Mouse (Mus musculus) kidney, adult 2 months (tissue): ENCODE data around the gene Gpsm1. TPM values are rescaled to one million over a fixed set of nuclear protein-coding genes. Genes with fewer than 3 reads are reported as not detected.

ENCODE experiments used
- DNase-seq: peaks from one replicate; pipeline ENCODE4 v3.0.0; 2021
- H3K27ac ChIP-seq: fragments of 200-500 bp; 2 replicates; pipeline ENCODE4 v1.5.1; 2012; ENCODE audit warnings: low read depth, low read length, control low read depth, inconsistent platforms; ENCODE audit not compliant: insufficient read depth
- H3K27me3 ChIP-seq: fragments of 200-500 bp; replicated peaks from 2 replicates; pipeline ENCODE4 v1.6.1; 2012; ENCODE audit warnings: mild to moderate bottlenecking, moderate library complexity, low read length, inconsistent platforms; ENCODE audit not compliant: control insufficient read depth, insufficient read depth
- H3K36me3 ChIP-seq: fragments of 200-500 bp; 2 replicates; pipeline ENCODE4 v1.6.1; 2012; ENCODE audit warnings: mild to moderate bottlenecking, moderate library complexity, low read length, inconsistent platforms; ENCODE audit not compliant: control insufficient read depth, insufficient read depth
- H3K4me1 ChIP-seq: fragments of 200-500 bp; 2 replicates; pipeline ENCODE4 v1.6.1; 2011; ENCODE audit warnings: low read length; ENCODE audit not compliant: control insufficient read depth, insufficient read depth
- H3K4me3 ChIP-seq: fragments of 200-500 bp; 2 replicates; pipeline ENCODE4 v1.5.1; 2011; ENCODE audit warnings: mild to moderate bottlenecking, low read depth, low read length, control low read depth; ENCODE audit not compliant: insufficient read depth
- CTCF ChIP-seq: fragments of 200-500 bp; conservative IDR thresholded peaks from 2 replicates; pipeline ENCODE4 v1.5.1; 2011; ENCODE audit warnings: low read depth, mild to moderate bottlenecking, control low read depth, low read length, moderate library complexity, mixed read lengths; ENCODE audit not compliant: insufficient read depth, insufficient read length
- POLR2A ChIP-seq: fragments of 200-500 bp; IDR thresholded peaks from one replicate; pipeline ENCODE4 v1.6.1; 2011; ENCODE audit warnings: low read depth, low read length, control low read depth
- WGBS: fragments of 180-500 bp; shearing (Covaris S2); methylation state at CpG from one replicate; pipeline ENCODE4 v1.1.7; 2018; 5-methylcytosine and 5-hydroxymethylcytosine counted together
- polyA plus RNA-seq: library from polyadenylated mRNA; depleted of rRNA; stranded (reverse); fragments of >200 nt; gene quantifications from 2 replicates; pipeline ENCODE4 v1.2.3, GENCODE M21; 2012

Gpsm1 gene
- polyA plus RNA-seq, 1 experiment = 9.3 TPM

DNA sequence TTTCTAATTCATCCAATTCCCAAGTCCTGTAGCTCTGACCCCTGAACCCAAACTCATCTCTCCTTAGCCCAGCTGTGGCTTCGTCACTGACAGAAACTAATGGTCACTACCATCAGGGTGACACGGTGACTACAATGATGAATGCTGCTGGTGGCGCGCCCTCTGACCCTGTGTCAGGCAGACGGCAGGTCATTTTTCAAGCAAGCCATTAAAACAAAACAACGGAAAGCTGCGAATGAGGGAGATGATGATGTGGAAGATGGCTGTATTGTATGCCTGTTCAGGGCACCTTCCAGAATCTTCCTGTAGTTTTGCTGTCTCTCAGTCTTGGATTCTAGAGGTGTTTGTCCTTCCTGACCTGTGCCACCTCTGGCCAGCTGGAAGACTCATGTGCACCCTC lies 28.9 kb upstream of the Gpsm1 start:
- Histone ChIP-seq H3K36me3 (no peaks in the 10 kb centered on the region), H3K27me3 (no peaks in the 10 kb centered on the region), H3K4me1 (no peaks in the 10 kb centered on the region), H3K4me3 (no peak overlapping the region), H3K27ac (no peak overlapping the region)
- WGBS = 47% methylated on average over 7 of the region's 7 CpGs
- TF ChIP-seq CTCF (no peak), POLR2A (no peak)
- DNase-seq = no peak

DNA sequence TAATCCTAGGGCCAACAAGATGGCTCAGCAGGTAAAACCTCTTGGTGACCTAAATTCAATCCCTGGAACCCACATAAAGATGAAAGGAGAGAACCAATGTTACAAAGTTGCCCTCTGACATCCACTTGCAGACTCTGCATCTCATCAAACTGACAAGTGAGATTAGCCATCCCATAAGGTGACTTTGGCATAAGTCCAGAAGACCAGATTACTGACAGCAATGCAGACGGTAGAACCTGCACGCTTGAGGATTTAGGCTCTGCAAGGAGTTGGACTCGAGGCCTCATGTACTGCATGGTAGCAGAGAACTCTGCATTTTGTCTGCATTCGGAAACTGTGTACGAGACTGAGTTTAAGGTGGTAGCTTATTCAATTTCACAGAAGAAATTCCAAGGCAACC lies 25.2 kb upstream of the Gpsm1 start:
- Histone ChIP-seq H3K4me1 (no peaks in the 10 kb centered on the region), H3K36me3 (no peaks in the 10 kb centered on the region), H3K27ac (no peak overlapping the region), H3K4me3 (no peak overlapping the region), H3K27me3 (no peaks in the 10 kb centered on the region)
- WGBS = 88% methylated on average over 5 of the region's 5 CpGs
- TF ChIP-seq CTCF (no peak), POLR2A (no peak)
- no peak for DNase-seq

DNA sequence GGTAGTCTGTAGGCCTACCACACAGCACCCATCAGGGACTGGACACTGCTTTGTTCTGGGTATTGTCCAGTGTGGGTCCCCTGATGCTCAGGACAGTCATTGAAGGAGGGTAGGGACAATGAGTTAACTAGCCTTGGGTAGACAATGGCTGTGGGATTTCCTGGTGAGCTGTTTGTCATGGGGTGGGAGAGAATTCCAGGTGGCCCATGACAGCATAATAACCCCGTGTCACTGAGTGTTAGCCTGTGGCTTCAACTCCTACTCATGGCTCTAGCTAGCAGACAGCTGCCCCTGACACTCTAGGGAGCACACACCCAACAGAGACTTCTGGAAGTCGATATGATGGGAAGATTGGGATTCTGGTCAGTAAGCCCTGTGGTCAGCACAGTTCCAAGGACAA lies 20.9 kb upstream of the Gpsm1 start, which contains the start of gene Ccdc187:
Ccdc187 (minus strand) TSS at position 101 of the 400 bp plus-strand sequence.
- no peak within 1 kb of the TSS for H3K4me3 ChIP-seq
- TF ChIP-seq CTCF (no peak), POLR2A (no peak)
- no peaks in the 10 kb centered on the region for H3K27me3 ChIP-seq
- H3K36me3 ChIP-seq = no peaks in the 10 kb centered on the region
- H3K27ac ChIP-seq = no peak within 1 kb of the TSS
- 63% methylated on average over 2 of the region's 2 CpGs for WGBS
- H3K4me1 ChIP-seq = no peaks in the 10 kb centered on the region
- no peak for DNase-seq

DNA sequence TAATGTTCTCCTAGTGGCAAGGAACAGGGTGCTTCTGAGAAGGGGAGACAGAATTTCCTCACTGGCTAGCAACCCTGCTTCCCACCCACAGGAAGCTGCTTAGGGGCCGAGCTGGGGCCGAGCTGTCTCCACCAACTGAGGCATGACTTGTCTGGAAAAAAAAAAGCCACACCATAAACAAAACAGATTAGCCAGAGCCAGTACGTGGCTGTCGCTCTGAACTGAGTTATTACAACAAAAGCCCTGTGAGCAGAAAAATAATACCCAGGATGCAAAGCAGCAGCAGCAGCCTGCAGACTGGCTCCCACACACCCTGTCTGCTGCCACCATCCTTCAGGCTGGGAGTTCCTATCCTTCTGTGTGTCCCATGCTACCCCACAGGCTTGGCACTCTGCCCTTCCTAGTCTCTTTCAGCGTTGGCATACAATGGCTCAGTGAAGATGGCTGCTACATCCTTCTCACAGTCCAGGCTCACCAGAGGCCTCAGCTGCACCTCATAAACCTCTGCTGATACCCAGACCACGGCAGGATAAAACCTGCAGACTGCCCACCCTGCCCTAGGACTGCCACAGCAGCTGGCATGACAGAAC lies 18.6 kb upstream of the Gpsm1 start:
- TF ChIP-seq POLR2A = no peak
- TF ChIP-seq CTCF = no peak
- no peak overlapping the region for H3K4me3 ChIP-seq
- 25% methylated on average over 6 of the region's 6 CpGs for WGBS
- no peaks in the 10 kb centered on the region for H3K4me1 ChIP-seq
- DNase-seq = no peak
- H3K27ac ChIP-seq = no peak overlapping the region
- no peaks in the 10 kb centered on the region for H3K27me3 ChIP-seq
- no peaks in the 10 kb centered on the region for H3K36me3 ChIP-seq

DNA sequence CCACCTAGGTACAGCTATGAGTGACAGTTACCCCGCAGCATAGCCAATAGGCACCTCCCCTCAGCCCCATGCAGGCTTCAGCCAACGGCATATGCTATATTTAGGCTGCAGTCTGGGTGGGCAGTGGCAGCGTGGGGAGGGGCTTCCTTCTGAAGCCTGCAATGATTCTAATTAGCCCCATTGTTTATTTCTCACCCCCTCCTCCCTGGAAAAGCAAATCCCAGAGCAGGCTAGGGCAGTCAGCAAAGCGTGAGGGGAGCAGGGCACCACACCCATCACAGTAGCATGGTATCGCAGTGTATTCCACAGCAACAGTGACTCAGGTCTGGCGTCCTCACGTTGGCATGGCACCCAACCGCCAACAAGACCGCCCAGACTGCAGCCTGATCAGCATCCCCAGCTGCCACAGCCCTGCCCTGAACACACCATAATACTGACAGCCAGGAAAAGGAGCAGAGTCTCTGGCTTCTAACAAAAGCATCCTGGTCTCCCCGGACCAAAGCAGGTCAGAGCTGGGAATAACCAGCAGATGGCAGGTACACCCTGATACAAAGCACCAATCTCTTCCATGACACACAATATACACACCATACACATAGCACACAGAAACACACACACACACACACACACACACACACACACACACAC lies 17.0 kb upstream of the Gpsm1 start:
- TF ChIP-seq POLR2A (no peak), CTCF (no peak)
- H3K27ac ChIP-seq = no peak overlapping the region
- WGBS = 18% methylated on average over 10 of the region's 10 CpGs
- H3K4me3 ChIP-seq = no peak overlapping the region
- H3K36me3 ChIP-seq = no peaks in the 10 kb centered on the region
- H3K4me1 ChIP-seq = no peaks in the 10 kb centered on the region
- no peaks in the 10 kb centered on the region for H3K27me3 ChIP-seq
- no peak for DNase-seq

DNA sequence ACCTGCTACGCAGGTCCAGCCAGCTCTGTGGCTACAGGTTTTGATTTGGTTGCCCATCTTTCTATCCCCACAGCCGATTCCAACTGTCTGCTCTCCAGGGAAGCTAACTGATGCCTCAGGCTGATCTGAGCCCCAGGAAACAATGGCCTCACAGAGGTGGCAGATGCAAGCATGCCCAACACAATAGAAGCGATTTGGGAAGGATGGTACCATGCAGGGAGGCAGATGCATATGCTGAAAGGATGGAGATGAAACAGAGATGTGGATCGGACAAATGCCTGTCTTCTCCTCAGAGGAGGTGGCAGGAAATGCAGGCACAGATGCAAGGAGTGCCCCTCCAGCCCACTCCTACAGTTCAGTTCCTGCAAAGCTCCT lies 16.5 kb upstream of the Gpsm1 start:
- no peak overlapping the region for H3K4me3 ChIP-seq
- 33% methylated on average over 4 of the region's 4 CpGs for WGBS

DNA sequence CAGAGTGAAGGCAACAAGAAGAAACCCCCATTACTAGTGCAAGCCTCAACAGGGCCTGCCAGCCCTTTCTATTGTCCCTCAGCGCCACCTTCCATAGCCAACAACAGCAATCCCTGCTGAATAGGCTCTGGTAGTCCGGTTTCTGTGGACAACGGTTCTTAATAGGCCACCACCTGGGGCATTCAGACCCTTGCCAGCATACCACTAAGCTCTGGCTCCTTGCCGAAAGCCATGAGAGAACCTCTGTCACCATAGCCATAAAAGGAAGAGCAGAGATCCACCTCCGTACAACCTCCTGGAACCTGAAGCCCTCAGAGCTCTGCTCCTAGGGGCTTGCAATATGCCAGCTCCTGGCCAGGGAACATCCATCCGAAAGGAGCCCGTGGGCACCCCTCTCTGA lies 16.0 kb upstream of the Gpsm1 start:
- Histone ChIP-seq H3K4me1 (no peaks in the 10 kb centered on the region), H3K27me3 (no peaks in the 10 kb centered on the region), H3K27ac (no peak overlapping the region), H3K4me3 (no peak overlapping the region), H3K36me3 (no peaks in the 10 kb centered on the region)
- WGBS = 69% methylated on average over 7 of the region's 7 CpGs
- TF ChIP-seq CTCF = no peak
- TF ChIP-seq POLR2A = no peak
- DNase-seq = no peak

More for the DNA sequence above, 16.5 kb upstream of the Gpsm1 start:
- TF ChIP-seq POLR2A = no peak
- TF ChIP-seq CTCF = no peak
- no peak overlapping the region for H3K27ac ChIP-seq
- no peaks in the 10 kb centered on the region for H3K36me3 ChIP-seq
- no peak for DNase-seq
- H3K27me3 ChIP-seq = no peaks in the 10 kb centered on the region
- no peaks in the 10 kb centered on the region for H3K4me1 ChIP-seq
